Mouse (Mus musculus): Measurements from ENCODE around the gene Duxbl3.
A peak's percentile ranks its signal among the peaks of the same experiment; 100 is the strongest.
"Not testable (repeated sequence)": the region's sequence is repeated elsewhere in the genome, so short reads cannot be mapped to it uniquely, and the experiment has no call there.

Gene Duxbl3

DNA sequence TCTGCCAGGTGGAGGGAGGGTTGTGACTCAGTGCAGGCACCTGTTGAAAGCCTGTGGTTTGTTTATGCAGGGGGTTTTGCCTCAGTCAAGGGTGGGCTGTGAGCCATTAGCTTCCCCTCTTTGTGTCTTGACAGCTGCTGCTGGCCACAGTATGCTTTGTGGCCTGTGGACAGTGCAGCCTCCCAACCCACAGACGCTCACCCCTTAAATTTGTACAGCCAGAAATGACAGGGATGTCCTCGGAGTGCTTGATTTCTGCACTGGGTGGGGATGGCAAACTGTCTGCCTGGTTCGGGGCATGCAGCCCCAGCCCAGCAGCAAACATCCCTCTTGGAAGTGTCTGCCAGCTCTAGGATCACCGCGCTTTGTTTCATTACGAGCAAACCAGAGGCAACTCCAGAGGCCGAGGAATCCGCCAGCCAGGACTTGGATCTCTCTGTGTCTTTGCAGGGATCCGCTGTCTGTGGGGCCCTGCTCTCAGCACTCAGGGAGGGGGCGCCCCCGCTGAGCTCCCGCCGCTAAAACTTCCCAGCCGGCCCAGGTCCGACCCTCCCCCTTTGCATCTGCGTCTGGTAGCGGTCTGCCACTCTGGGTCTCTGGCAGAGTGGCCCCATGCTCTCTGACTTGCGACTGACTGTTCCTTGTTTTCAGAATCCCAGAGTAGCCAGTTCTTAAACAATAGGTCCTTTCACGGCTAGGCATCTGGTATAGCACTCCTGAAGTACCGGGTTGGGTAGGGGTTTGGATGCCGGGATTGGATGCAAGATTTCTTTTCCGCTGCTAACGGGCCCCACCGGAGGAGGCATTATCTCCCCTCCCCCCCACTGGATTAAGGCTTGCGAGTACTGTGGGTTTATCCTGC, at the start of gene Duxbl3:
Gene Duxbl3, plus strand, starts transcription at position 207 of the 862 bp plus-strand sequence.
- DNase-seq (ENCODE audit: low spot score) = not testable (repeated sequence)

DNA sequence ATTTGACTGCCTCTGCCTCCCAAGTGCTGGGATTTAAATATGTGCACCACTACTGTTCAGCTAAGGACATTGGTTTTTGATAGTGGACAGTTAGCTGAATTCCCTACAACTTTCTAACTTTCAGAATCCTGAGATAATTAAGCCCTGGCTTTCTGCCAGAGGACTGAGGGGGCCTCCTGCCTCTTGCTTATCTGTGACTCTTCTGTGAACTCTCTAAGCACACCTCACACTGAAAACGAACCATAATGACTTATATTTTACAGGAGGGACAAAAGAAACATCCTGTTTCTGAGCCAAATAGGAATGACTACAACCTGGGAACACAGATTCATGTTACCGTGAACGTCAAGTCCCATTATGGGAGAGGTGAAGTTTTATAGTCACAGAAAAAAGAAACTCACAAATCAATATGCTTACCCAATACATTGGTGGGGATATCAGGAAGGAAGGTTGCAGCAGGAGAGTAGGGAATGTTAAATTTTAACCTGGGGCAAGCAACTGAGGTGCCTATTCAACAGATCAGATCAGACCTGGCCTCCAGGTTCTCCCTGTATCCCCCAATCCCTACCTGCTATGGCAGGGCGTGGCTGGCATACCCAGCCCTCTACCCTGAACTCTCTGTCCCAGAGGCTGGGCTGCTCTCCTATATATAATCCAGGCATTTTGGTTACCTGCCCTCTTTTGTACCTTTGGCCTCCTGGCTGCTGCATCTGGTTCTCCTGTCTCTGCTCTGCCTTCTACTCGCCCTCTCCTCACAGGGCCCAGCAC, 41.3 kb upstream of the Duxbl3 start:
- not testable (repeated sequence) for DNase-seq (ENCODE audit: low spot score)

DNA sequence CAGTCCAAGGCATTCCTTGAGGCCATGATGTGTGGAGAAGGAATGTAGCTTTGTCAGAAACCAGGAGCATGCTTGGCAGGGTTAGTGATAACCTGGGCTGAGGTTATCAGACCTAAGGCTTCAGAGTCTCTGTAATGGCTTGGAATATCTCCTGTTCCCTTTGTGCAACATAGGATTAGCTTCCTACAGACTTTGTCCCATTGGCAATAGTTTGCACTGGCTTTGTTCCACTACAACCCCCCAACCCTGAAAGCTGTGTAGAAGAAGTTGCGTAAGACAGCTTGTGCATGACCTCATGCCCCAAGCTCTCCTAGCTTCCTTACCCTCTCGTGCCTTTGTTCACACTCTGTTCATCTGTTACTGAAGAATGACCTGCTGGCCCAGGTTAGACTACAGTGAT, 20.6 kb upstream of the Duxbl3 start:
- DNase-seq (ENCODE audit: low spot score) = not testable (repeated sequence)

DNA sequence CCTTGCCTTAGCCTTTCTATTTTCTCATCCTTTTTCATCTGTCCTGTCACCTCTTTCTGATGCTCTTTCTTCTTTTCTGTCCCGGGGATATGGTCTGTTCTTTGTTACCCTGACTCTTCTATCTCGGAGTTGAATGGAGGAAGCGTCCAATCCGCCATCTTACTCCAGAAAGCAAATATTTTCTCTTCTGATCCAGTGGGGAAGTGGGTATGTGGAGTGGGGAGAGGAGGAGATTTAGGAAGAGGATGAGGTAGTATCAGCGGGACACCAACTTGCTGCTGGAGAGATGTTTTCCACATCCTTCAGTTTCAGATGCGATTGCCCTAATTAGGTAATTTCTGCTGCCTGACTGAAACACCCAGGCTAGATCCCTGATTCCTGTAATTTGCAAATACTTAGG, 967 bp downstream of the Duxbl3 start:
- not testable (repeated sequence) for DNase-seq (ENCODE audit: low spot score)

DNA sequence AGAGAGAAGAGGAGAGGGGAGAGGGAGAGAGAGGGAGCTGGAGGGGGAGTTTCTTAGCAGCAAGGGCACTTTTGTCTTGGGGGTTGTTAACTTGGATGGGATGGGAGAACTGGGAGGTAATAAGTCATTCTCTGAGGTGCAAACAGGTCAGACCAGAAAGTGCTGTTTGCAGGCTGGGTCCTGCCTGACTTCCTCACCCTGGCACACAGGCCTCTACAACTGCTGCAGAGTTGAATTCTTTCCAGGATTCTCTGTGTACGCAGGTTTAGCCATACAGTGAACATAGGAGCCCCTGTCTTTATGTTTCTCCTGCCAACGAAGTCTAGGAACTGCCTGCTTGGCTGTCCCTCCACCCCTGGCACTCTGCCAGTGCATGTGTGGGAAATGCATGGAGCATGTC, 29.0 kb downstream of the Duxbl3 start:
- DNase-seq (ENCODE audit: low spot score) = not testable (repeated sequence)

DNA sequence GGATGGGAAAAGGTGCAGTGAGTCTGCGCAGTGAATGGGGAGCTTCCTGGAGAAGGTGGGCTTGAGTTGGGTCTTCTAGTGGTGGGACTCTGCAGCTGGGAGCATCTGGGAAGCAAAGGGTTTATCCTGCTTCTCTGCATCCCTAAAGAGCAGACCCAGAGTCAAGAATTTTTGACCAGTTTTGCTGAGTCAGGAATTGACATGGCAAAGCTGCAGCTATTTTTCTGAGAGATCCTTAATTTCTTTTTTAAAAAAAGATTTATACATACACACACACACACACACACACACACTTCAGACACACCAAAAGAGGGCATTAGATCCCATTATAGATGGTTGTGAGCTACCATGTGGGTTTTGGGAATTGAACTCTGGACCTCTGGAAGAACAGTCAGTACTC, 36.1 kb downstream of the Duxbl3 start:
- no peak for DNase-seq (ENCODE audit: low spot score)

DNA sequence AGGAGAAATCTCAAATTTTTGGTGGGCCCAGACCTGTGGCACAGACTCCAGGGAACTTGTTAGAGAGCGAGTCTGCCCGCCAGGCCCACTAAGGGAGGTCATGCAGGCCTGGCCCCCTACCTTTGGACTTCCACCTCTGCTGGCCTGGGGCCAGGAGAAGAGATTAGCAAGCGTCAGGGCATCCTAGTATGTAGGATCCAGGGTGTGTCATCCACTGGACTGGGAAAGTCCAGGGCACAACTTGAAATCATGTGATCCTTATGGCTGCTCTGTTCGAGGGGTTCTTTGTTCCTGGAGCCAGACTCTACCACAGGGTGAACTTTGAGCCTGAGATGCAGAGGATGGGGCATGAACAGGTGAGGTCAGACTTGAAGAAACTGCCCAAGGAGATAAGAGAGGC, 39.3 kb downstream of the Duxbl3 start:
- no peak for DNase-seq (ENCODE audit: low spot score)

DNA sequence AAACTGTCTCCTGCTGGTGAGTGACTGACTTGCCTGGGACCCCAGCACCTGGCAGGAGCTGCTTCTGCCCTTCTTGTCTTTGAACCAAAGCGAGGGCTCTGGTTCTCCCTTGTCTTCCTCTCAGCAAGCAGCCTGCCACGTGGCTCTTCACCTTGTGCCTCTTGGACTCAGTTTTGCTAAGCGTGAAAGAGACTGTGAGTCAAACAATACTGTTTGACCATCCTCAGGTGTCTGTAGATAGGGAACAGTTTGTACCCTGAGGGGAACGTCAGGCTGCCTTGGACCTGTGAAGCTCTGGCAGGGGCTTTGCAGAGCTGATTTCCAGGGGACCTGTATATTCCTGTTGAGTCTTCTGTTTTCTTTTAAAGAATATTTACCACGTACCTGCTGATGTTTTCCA, 39.7 kb downstream of the Duxbl3 start:
- DNase-seq (ENCODE audit: low spot score) = no peak

DNA sequence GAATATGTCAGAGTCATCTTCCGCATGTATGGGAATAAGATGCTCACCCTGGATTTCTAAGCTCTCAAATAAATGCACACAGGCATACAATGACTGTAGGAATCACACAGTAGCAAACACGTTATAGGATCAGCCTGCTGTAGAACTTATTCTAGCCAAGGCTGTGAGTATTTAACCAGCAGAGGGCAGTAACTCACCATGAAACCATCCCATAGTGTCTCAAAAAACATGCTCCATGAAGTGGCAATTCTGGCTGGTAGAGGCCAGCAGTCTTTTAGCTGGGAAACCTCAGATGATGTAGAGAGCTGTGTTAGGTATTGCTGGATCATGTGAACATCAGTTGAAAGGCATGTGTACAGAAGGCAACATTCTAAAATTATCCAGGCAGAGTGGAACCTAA, 45.3 kb downstream of the Duxbl3 start:
- peak; percentile 47 for DNase-seq (ENCODE audit: low spot score)

DNA sequence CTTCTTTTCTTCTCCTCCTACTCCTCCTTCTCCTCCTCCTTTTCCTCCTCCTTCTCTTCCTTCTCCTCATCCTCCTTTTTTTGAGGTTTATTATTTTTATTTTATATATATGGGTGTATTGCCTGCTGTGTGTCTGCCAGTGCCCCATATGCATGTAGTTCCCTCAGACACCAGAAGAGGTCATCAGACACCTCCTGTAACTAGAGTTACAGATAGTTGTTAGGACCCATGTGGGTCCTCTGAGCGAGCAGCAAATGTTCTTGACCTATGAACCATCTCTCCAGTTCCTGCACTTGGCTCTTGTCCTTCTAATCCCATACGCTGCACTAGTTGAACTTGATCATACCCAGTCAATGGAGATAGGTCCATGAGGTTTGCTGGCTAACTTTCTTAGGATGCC, 48.3 kb downstream of the Duxbl3 start:
- no peak for DNase-seq (ENCODE audit: low spot score)

DNA sequence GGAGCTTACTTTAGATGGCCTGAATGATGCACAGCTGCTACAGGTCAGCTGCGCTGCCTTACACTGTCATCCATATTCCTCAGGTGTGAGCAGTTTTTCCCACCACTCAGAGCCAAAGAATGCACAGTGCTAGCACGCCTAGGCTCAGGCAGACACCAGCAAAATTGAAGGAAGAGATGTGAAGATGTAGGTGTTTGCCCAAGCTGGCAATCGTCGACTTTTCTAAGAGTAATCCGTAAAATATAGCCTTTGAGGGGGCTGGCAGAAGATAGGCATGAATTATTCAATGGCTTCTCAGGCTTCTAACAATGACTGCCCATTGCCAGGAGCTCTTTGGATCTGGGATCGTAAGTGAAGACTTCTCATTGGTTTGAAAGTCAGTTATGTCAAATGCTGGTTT, 51.1 kb downstream of the Duxbl3 start:
- no peak for DNase-seq (ENCODE audit: low spot score)

DNA sequence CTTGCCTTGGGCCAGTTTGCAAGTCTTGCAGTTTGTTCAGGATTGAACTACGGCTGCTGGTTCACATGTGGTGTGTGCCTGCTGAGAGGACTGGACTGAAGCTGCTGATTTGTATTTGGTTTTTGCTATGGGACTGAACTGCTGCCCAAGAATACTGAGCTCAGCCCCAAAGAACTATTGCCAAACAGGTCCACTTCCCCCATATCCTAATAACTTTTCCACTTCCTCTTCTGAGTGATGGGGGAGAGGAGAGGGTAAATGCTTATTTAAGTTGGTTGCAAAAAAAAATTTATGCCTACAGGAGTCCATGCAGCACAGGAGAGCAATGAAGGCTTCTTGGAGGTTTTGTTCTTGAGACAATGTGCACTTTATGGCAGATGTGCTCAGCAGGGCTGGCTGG, 51.7 kb downstream of the Duxbl3 start:
- no peak for DNase-seq (ENCODE audit: low spot score)

DNA sequence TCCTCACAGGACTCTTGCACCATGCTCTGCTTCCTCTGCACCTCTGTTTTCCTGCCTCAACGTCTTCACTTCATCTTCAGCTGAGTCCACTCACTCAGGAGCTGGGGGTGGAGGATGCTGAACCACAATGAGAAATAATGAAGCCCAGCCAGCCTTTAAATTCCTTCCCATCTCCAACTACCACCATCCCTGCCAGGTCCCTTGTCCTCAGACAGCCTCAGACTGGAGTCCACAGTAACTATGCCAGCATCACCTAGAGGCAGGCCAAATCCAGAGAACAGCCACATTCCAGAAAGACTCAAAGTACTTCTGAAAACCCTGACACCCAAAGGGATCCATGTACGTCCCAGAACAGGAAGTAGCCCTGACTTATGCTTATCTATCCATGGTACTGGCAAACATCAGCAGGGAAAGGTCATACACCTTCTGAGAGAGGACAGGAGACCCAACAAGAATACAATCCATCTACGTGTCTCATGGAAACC, 58.5 kb downstream of the Duxbl3 start:
- no peak for DNase-seq (ENCODE audit: low spot score)

All from lung, postnatal 25 days (tissue).